In genomic region chr9:44306532-44306931, GRCm38 (mm10) we compare ENCODE assay signal across 25 mouse cellular contexts. TPM values are rescaled to one million over a fixed set of nuclear protein-coding genes. Genes with fewer than 3 reads are reported as not detected.
A peak's percentile ranks its signal among the peaks of the same experiment; 100 is the strongest.
DNase-seq lines count a peak whose midpoint lies in the region; ATAC-seq lines count a peak whose summit lies in the region.
"Had no signal": no experiment of that assay in that cellular context is flagged by ENCODE, and none has a peak within 500 bp of the region (broad histone marks: within the 10 kb centered on the region; RNA-seq: fewer than 3 reads in every experiment).

No protein-coding gene starts in this region.

- H3K9ac ChIP-seq in kidney, embryonic 15.5 days = no peak overlapping the region
- H3K9ac ChIP-seq in kidney, embryonic 16.5 days (replicated peaks; ENCODE audit: low read length) = no peak overlapping the region
- no peak overlapping the region for H3K9ac ChIP-seq in midbrain, embryonic 11.5 days (ENCODE audit: low read length)
- H3K9ac ChIP-seq in midbrain, embryonic 14.5 days (replicated peaks; ENCODE audit: low read length) = no peak overlapping the region
- H3K9ac ChIP-seq: embryonic facial prominence, embryonic 15.5 days; hindbrain, embryonic 15.5 days had no signal

- H3K27ac ChIP-seq in kidney, embryonic 15.5 days = no peak overlapping the region
- H3K27ac ChIP-seq in kidney, embryonic 16.5 days (ENCODE audit: low read length) = no peak overlapping the region
- no peak overlapping the region for H3K27ac ChIP-seq in midbrain, embryonic 11.5 days (ENCODE audit: low read depth, low read length)
- no peak overlapping the region for H3K27ac ChIP-seq in midbrain, embryonic 14.5 days (replicated peaks; ENCODE audit: low read depth, low read length)
- H3K27ac ChIP-seq: neural tube, embryonic 12.5 days; stomach, postnatal 0 days had no signal

- WGBS in kidney, embryonic 15.5 days = 91% methylated on average over 6 of the region's 6 CpGs
- WGBS in kidney, embryonic 16.5 days = 85% methylated on average over 6 of the region's 6 CpGs
- 89% methylated on average over 6 of the region's 6 CpGs for WGBS in midbrain, embryonic 11.5 days
- 92% methylated on average over 6 of the region's 6 CpGs for WGBS in midbrain, embryonic 14.5 days

- DNase-seq in midbrain, embryonic 11.5 days (ENCODE audit: low spot score, missing footprints) = peak; percentile 54
- DNase-seq in midbrain, embryonic 14.5 days = no peak
- no peak for DNase-seq in cerebellum, adult 18-20 months
- DNase-seq: adrenal gland, postnatal 14 days; cerebellum, adult 11-12 months; cerebellum, postnatal 25 days; gastrocnemius, postnatal 25 days; kidney, adult 11 months; kidney, postnatal 36 days; layer of hippocampus, postnatal 36 days; left cerebral cortex, postnatal 4 days; lung, embryonic 14.5 days; lung, postnatal 14 days; right cerebral cortex, postnatal 4 days had no signal

- H3K27me3 ChIP-seq in erythroblast, embryonic 14.5 days (ENCODE audit: control insufficient read depth) = no peaks in the 10 kb centered on the region
- no peaks in the 10 kb centered on the region for H3K27me3 ChIP-seq in kidney, embryonic 15.5 days
- H3K27me3 ChIP-seq in kidney, embryonic 16.5 days (ENCODE audit: insufficient read depth, low read length) = no peaks in the 10 kb centered on the region
- H3K27me3 ChIP-seq in midbrain, embryonic 11.5 days (ENCODE audit: control insufficient read depth, insufficient read depth, low read length) = no peaks in the 10 kb centered on the region
- H3K27me3 ChIP-seq in midbrain, embryonic 14.5 days (ENCODE audit: control insufficient read depth, insufficient read depth, low read length) = no peaks in the 10 kb centered on the region
- H3K27me3 ChIP-seq: embryonic facial prominence, embryonic 15.5 days; heart, embryonic 15.5 days; hindbrain, embryonic 15.5 days; neural tube, embryonic 12.5 days had no signal

- no peaks in the 10 kb centered on the region for H3K9me3 ChIP-seq in erythroblast, embryonic 14.5 days (ENCODE audit: control insufficient read depth, low read length)
- H3K9me3 ChIP-seq in kidney, embryonic 15.5 days (replicated peaks) = no peaks in the 10 kb centered on the region
- H3K9me3 ChIP-seq in kidney, embryonic 16.5 days (ENCODE audit: low read length) = no peaks in the 10 kb centered on the region
- no peaks in the 10 kb centered on the region for H3K9me3 ChIP-seq in midbrain, embryonic 11.5 days (ENCODE audit: control insufficient read depth, low read length)
- H3K9me3 ChIP-seq in midbrain, embryonic 14.5 days (ENCODE audit: control insufficient read depth, low read length) = no peaks in the 10 kb centered on the region
- H3K9me3 ChIP-seq: embryonic facial prominence, embryonic 10.5 days; embryonic facial prominence, embryonic 15.5 days; heart, embryonic 15.5 days; hindbrain, embryonic 15.5 days; neural tube, embryonic 12.5 days had no signal

- 0 out of 2 replicates have a peak overlapping the region, but pooled peaks have one; percentile 60 for H3K4me2 ChIP-seq in kidney, embryonic 15.5 days
- H3K4me2 ChIP-seq in kidney, embryonic 16.5 days (replicated peaks; ENCODE audit: low read depth, low read length) = no peak overlapping the region
- no peak overlapping the region for H3K4me2 ChIP-seq in midbrain, embryonic 11.5 days
- H3K4me2 ChIP-seq in midbrain, embryonic 14.5 days (ENCODE audit: low read length) = no peak overlapping the region

- no peak for ATAC-seq in erythroblast, adult 5-6 weeks (replicated peaks; ENCODE audit: low FRiP score, poor library complexity, severe bottlenecking)
- ATAC-seq in kidney, embryonic 15.5 days (replicated peaks; ENCODE audit: low FRiP score) = no peak
- no peak for ATAC-seq in kidney, embryonic 16.5 days (ENCODE audit: low FRiP score, low TSS enrichment)
- no peak for ATAC-seq in midbrain, embryonic 11.5 days (ENCODE audit: low FRiP score)
- no peak for ATAC-seq in midbrain, embryonic 14.5 days (ENCODE audit: low FRiP score, low TSS enrichment)

- peak overlapping the region; percentile 26 for H3K4me3 ChIP-seq in erythroblast, embryonic 14.5 days (replicated peaks)
- H3K4me3 ChIP-seq in kidney, embryonic 15.5 days (replicated peaks) = no peak overlapping the region
- no peak overlapping the region for H3K4me3 ChIP-seq in kidney, embryonic 16.5 days (ENCODE audit: low read length)
- H3K4me3 ChIP-seq in midbrain, embryonic 11.5 days (ENCODE audit: low read depth, low read length) = no peak overlapping the region
- no peak overlapping the region for H3K4me3 ChIP-seq in midbrain, embryonic 14.5 days (replicated peaks; ENCODE audit: low read depth, low read length)

- H3K36me3 ChIP-seq in erythroblast, embryonic 14.5 days (ENCODE audit: control insufficient read depth) = peaks cover 64% of the 10 kb centered on the region
- peaks cover 23% of the 10 kb centered on the region for H3K36me3 ChIP-seq in kidney, embryonic 15.5 days
- peaks cover 16% of the 10 kb centered on the region for H3K36me3 ChIP-seq in kidney, embryonic 16.5 days (ENCODE audit: insufficient read depth, low read length)
- peaks cover 3% of the 10 kb centered on the region; the same call in 1 of the 2 replicates for H3K36me3 ChIP-seq in midbrain, embryonic 11.5 days (ENCODE audit: control insufficient read depth, insufficient read depth, low read length)
- peaks cover 22% of the 10 kb centered on the region for H3K36me3 ChIP-seq in midbrain, embryonic 14.5 days (ENCODE audit: control insufficient read depth, insufficient read depth, low read length)

- H3K4me1 ChIP-seq in erythroblast, embryonic 14.5 days (ENCODE audit: control insufficient read depth) = peaks cover 51% of the 10 kb centered on the region
- peaks cover 25% of the 10 kb centered on the region for H3K4me1 ChIP-seq in kidney, embryonic 15.5 days
- H3K4me1 ChIP-seq in kidney, embryonic 16.5 days (ENCODE audit: insufficient read depth, low read length) = peaks cover 19% of the 10 kb centered on the region
- peaks cover 15% of the 10 kb centered on the region for H3K4me1 ChIP-seq in midbrain, embryonic 11.5 days (ENCODE audit: control insufficient read depth, insufficient read depth, low read length)
- peaks cover 5% of the 10 kb centered on the region for H3K4me1 ChIP-seq in midbrain, embryonic 14.5 days (ENCODE audit: control insufficient read depth, insufficient read depth, low read length)

RNA-seq across cellular contexts. Expression of gene Hinfp, which starts 1.1 kb away (rescaled TPM):
- 0.57 and 0.75 TPM in 2 replicates for polyA plus RNA-seq in erythroblast, embryonic 14.5 days (2012)
- total RNA-seq in erythroblast, adult 5-6 weeks (2015; ENCODE audit: low replicate concordance) = 2.5 and 4.6 TPM in 2 replicates
- 8.4 and 14.6 TPM in 2 replicates for total RNA-seq in erythroblast, adult 5-6 weeks (2017; ENCODE audit: low replicate concordance)
- 27.1 and 27.9 TPM in 2 replicates for polyA plus RNA-seq in kidney, embryonic 15.5 days (2015; fragmentation: Nextera tagmentation; extraction: Ambion mirVana)
- 27.2 and 31.1 TPM in 2 replicates for polyA plus RNA-seq in kidney, embryonic 16.5 days (2015; fragmentation: Nextera tagmentation; extraction: Ambion mirVana)
- 25.6 and 28.0 TPM in 2 replicates for polyA plus RNA-seq in midbrain, embryonic 11.5 days (2014; fragmentation: Nextera tagmentation; extraction: Ambion mirVana)
- 15.9 and 24.7 TPM in 2 replicates for polyA plus RNA-seq in midbrain, embryonic 14.5 days (2014; fragmentation: Nextera tagmentation; extraction: Ambion mirVana)

RNA-seq across cellular contexts. Expression of gene C2cd2l, which starts 13.6 kb away (rescaled TPM):
- polyA plus RNA-seq in erythroblast, embryonic 14.5 days (2012) = 24.5 and 25.4 TPM in 2 replicates
- total RNA-seq in erythroblast, adult 5-6 weeks (2015; ENCODE audit: low replicate concordance) = 13.4 and 16.3 TPM in 2 replicates
- 14.1 and 17.0 TPM in 2 replicates for total RNA-seq in erythroblast, adult 5-6 weeks (2017; ENCODE audit: low replicate concordance)
- polyA plus RNA-seq in kidney, embryonic 15.5 days (2015; fragmentation: Nextera tagmentation; extraction: Ambion mirVana) = 6.6 and 8.8 TPM in 2 replicates
- 11.6 and 14.3 TPM in 2 replicates for polyA plus RNA-seq in kidney, embryonic 16.5 days (2015; fragmentation: Nextera tagmentation; extraction: Ambion mirVana)
- 9.8 and 10.4 TPM in 2 replicates for polyA plus RNA-seq in midbrain, embryonic 11.5 days (2014; fragmentation: Nextera tagmentation; extraction: Ambion mirVana)
- polyA plus RNA-seq in midbrain, embryonic 14.5 days (2014; fragmentation: Nextera tagmentation; extraction: Ambion mirVana) = 25.2 and 25.5 TPM in 2 replicates

RNA-seq across cellular contexts. Expression of gene Abcg4, which starts 18.1 kb away (rescaled TPM):
- 19.1 and 19.9 TPM in 2 replicates for polyA plus RNA-seq in erythroblast, embryonic 14.5 days (2012)
- total RNA-seq in erythroblast, adult 5-6 weeks (2015; ENCODE audit: low replicate concordance) = 20.8 and 24.2 TPM in 2 replicates
- total RNA-seq in erythroblast, adult 5-6 weeks (2017; ENCODE audit: low replicate concordance) = 18.1 and 18.8 TPM in 2 replicates
- 2.5 and 3.4 TPM in 2 replicates for polyA plus RNA-seq in kidney, embryonic 15.5 days (2015; fragmentation: Nextera tagmentation; extraction: Ambion mirVana)
- polyA plus RNA-seq in kidney, embryonic 16.5 days (2015; fragmentation: Nextera tagmentation; extraction: Ambion mirVana) = 2.8 TPM in 2 replicates
- 3.2 and 4.8 TPM in 2 replicates for polyA plus RNA-seq in midbrain, embryonic 11.5 days (2014; fragmentation: Nextera tagmentation; extraction: Ambion mirVana)
- 18.9 and 20.1 TPM in 2 replicates for polyA plus RNA-seq in midbrain, embryonic 14.5 days (2014; fragmentation: Nextera tagmentation; extraction: Ambion mirVana)
- polyA plus RNA-seq: inflammation-experienced regulatory T-cells, adult 6 months had no signal

RNA-seq across cellular contexts. Expression of gene Dpagt1, which starts 19.3 kb away (rescaled TPM):
- polyA plus RNA-seq in erythroblast, embryonic 14.5 days (2012) = 0.15 and 0.20 TPM in 2 replicates
- 9.2 and 17.1 TPM in 2 replicates for total RNA-seq in erythroblast, adult 5-6 weeks (2015; ENCODE audit: low replicate concordance)
- total RNA-seq in erythroblast, adult 5-6 weeks (2017; ENCODE audit: low replicate concordance) = 4.9 and 5.7 TPM in 2 replicates
- 41.7 and 46.7 TPM in 2 replicates for polyA plus RNA-seq in kidney, embryonic 15.5 days (2015; fragmentation: Nextera tagmentation; extraction: Ambion mirVana)
- 45.4 and 53.9 TPM in 2 replicates for polyA plus RNA-seq in kidney, embryonic 16.5 days (2015; fragmentation: Nextera tagmentation; extraction: Ambion mirVana)
- polyA plus RNA-seq in midbrain, embryonic 11.5 days (2014; fragmentation: Nextera tagmentation; extraction: Ambion mirVana) = 41.8 and 48.9 TPM in 2 replicates
- 37.0 and 40.5 TPM in 2 replicates for polyA plus RNA-seq in midbrain, embryonic 14.5 days (2014; fragmentation: Nextera tagmentation; extraction: Ambion mirVana)

RNA-seq across cellular contexts. Expression of gene H2afx, which starts 28.0 kb away (rescaled TPM):
- polyA plus RNA-seq in erythroblast, embryonic 14.5 days (2012) = 364 and 434 TPM in 2 replicates
- 45.2 and 69.0 TPM in 2 replicates for total RNA-seq in erythroblast, adult 5-6 weeks (2015; ENCODE audit: low replicate concordance)
- 159 and 219 TPM in 2 replicates for total RNA-seq in erythroblast, adult 5-6 weeks (2017; ENCODE audit: low replicate concordance)
- 390 and 426 TPM in 2 replicates for polyA plus RNA-seq in kidney, embryonic 15.5 days (2015; fragmentation: Nextera tagmentation; extraction: Ambion mirVana)
- polyA plus RNA-seq in kidney, embryonic 16.5 days (2015; fragmentation: Nextera tagmentation; extraction: Ambion mirVana) = 353 and 432 TPM in 2 replicates
- 355 and 377 TPM in 2 replicates for polyA plus RNA-seq in midbrain, embryonic 11.5 days (2014; fragmentation: Nextera tagmentation; extraction: Ambion mirVana)
- 98.1 and 128 TPM in 2 replicates for polyA plus RNA-seq in midbrain, embryonic 14.5 days (2014; fragmentation: Nextera tagmentation; extraction: Ambion mirVana)
